Mouse (Mus musculus): ENCODE measurements around the gene Btla. TPM values are rescaled to one million over a fixed set of nuclear protein-coding genes. Genes with fewer than 3 reads are reported as not detected.

Gene Btla
- polyA plus RNA-seq, 1 experiment from 2014 or later = 0.17 TPM

- Histone ChIP-seq H3K36me3 (no peaks in the 10 kb centered on the region), H3K9me3 (no peaks in the 10 kb centered on the region), H3K9ac (no peak overlapping the region), H3K4me1 (replicated peaks) (no peaks in the 10 kb centered on the region), H3K27me3 (no peaks in the 10 kb centered on the region), H3K4me3 (no peak overlapping the region), H3K4me2 (no peak overlapping the region), H3K27ac (no peak overlapping the region)
- ATAC-seq (ENCODE audit: low FRiP score) = no peak
These were observed 37.9 kb downstream of the Btla start for GRCm38 (mm10) chr16:45262051-45262450.

GRCm38 (mm10) chr16:45269886-45270285 is 45.8 kb downstream of the Btla start:
- no peak for ATAC-seq (ENCODE audit: low FRiP score)
- Histone ChIP-seq H3K4me1 (replicated peaks) (no peaks in the 10 kb centered on the region), H3K36me3 (no peaks in the 10 kb centered on the region), H3K9ac (no peak overlapping the region), H3K9me3 (no peaks in the 10 kb centered on the region), H3K27me3 (no peaks in the 10 kb centered on the region), H3K4me2 (no peak overlapping the region), H3K4me3 (no peak overlapping the region), H3K27ac (no peak overlapping the region)
- WGBS = 85% methylated on average over 2 of the region's 2 CpGs

GRCm38 (mm10) chr16:45283093-45283492 is 59.0 kb downstream of the Btla start:
- H3K9ac ChIP-seq = no peak overlapping the region
- no peak overlapping the region for H3K4me2 ChIP-seq
- H3K27me3 ChIP-seq = no peaks in the 10 kb centered on the region
- ATAC-seq (ENCODE audit: low FRiP score) = no peak
- H3K27ac ChIP-seq = no peak overlapping the region
- no peaks in the 10 kb centered on the region for H3K36me3 ChIP-seq
- H3K4me3 ChIP-seq = no peak overlapping the region
- no peaks in the 10 kb centered on the region for H3K4me1 ChIP-seq (replicated peaks)
- no peaks in the 10 kb centered on the region for H3K9me3 ChIP-seq
- WGBS = 74% methylated on average over 1 of the region's 1 CpGs

GRCm38 (mm10) chr16:45297806-45298205 is 73.7 kb downstream of the Btla start:
- Histone ChIP-seq H3K4me2 (no peak overlapping the region), H3K4me1 (replicated peaks) (no peaks in the 10 kb centered on the region), H3K4me3 (no peak overlapping the region), H3K27ac (no peak overlapping the region), H3K9me3 (no peaks in the 10 kb centered on the region), H3K27me3 (no peaks in the 10 kb centered on the region), H3K9ac (no peak overlapping the region), H3K36me3 (no peaks in the 10 kb centered on the region)
- ATAC-seq (ENCODE audit: low FRiP score) = no peak
- 79% methylated on average over 3 of the region's 3 CpGs for WGBS

Other genes with a start within 250 kb of the Btla start
- 11.7 and 14.0 TPM in 2 replicates for gene Ccdc80, start 130.9 kb upstream of the Btla start, polyA plus RNA-seq (2015; fragmentation: Nextera tagmentation; extraction: Ambion mirVana)
- 33.3 and 34.1 TPM in 2 replicates for gene Slc35a5, start 65.6 kb upstream of the Btla start, polyA plus RNA-seq (2015; fragmentation: Nextera tagmentation; extraction: Ambion mirVana)
- 51.6 and 53.4 TPM in 2 replicates for gene Atg3, start 65.5 kb upstream of the Btla start, polyA plus RNA-seq (2015; fragmentation: Nextera tagmentation; extraction: Ambion mirVana)
- gene Cd200, start 184.7 kb downstream of the Btla start, polyA plus RNA-seq (2015; fragmentation: Nextera tagmentation; extraction: Ambion mirVana) = 244 and 255 TPM in 2 replicates

Measured in hindbrain, embryonic 13.5 days (tissue).